Mouse (Mus musculus): ENCODE measurements around the gene P2ry1.

Gene P2ry1

GRCm38 (mm10) chr3:61002587-61003501 is at the start of gene P2ry1:
Gene P2ry1, plus strand, starts transcription at chr3:61002795.
- peak; percentile 83 for DNase-seq (ENCODE audit: low read depth)

DNA sequence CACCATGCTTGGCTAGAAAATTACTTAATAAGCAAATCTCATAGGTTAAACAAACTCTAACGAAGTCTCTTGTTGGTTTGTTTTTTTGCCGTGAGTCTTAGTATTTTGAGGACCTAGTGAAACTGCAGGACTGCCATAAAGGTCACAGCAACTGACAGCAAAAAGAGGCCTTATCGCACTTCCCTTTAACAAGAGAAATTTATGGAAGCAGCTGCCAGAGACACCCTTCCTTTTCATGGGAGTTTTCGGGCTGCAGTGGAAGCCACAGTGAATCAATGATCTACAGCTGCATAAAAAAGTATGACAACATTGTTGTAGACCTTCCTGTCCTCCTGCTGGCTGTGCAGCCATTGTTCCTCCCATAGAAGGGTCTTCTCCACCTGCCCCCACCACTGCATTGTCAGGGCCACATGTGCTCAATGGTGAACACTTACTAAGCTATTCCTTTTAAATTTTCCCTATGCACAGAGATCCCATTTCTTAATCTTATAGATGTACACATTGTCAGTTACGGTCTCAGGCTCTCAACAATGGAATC is 49.3 kb upstream of the P2ry1 start:
- peak; percentile 5 for DNase-seq (ENCODE audit: low read depth)

DNA sequence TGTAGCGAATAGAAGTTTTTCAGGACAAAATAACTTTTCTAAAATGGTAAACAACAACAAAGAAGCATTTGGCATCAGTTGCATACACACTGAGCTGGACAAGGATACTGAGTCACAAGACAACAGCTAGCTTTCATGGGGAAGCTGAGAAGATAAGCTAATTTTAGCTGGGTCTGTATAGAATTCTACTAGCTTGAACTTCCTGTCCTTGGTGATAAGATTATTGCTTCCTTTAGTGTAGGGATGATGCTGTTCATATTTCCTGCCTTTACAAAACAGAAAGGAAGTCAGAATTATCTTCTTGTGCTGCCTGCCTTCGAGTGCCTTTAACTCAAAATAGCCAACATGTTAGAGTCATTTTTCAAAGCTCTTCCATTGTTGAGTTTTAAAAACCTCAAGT is 48.5 kb upstream of the P2ry1 start:
- peak; percentile 63 for DNase-seq (ENCODE audit: low read depth)

- DNase-seq (ENCODE audit: low read depth): no peak
These were observed 43.8 kb upstream of the P2ry1 start for GRCm38 (mm10) chr3:60958769-60959168.

- peak; percentile 72 for DNase-seq (ENCODE audit: low read depth)
These were observed 37.5 kb upstream of the P2ry1 start for GRCm38 (mm10) chr3:60965137-60965536.

GRCm38 (mm10) chr3:60974944-60975343 is 27.7 kb upstream of the P2ry1 start:
- DNase-seq (ENCODE audit: low read depth): peak; percentile 29

DNA sequence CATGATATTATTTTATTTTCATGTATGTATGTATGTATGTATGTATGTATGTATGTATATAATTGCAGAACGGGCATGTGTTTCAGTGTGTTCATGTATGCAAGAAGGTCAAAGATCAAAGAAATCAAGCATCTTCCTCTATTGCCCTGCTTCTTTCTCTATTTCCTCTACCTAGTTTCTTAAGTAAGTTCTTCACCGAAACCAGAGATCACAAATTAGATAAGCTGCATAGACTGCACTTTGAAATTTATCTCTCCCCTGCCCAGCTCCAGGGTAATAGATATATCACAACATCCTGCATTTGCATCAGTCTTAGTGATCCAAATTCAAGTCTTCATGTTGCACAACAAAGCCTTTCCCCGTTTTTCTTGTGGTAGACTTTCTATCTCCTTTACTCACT is 20.5 kb upstream of the P2ry1 start:
- peak; percentile 22 for DNase-seq (ENCODE audit: low read depth)

GRCm38 (mm10) chr3:60998064-60998463 is 4.5 kb upstream of the P2ry1 start:
- DNase-seq (ENCODE audit: low read depth): no peak

- peak; percentile 23 for DNase-seq (ENCODE audit: low read depth)
These were observed 2.9 kb upstream of the P2ry1 start for GRCm38 (mm10) chr3:60999715-61000114.

DNA sequence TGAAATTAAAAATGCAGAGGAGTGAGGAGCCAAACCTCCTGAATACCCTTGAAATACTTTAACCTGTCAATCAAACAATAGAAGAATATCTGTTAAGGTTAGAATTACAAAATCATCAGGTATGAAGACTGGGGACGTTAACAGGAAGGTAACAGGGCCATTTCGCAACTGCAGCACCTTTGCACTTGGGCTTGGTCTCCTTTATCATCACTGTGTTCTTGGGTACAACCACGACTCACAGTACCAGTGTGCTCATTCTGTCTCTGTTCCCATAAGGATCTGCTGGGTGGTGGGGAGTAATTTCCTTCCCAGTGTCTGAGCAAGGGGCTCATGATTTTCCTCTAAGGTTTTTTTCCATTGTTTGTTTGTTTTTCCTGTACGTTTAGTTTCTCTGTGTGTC is 1.8 kb upstream of the P2ry1 start:
- DNase-seq (ENCODE audit: low read depth): no peak

DNA sequence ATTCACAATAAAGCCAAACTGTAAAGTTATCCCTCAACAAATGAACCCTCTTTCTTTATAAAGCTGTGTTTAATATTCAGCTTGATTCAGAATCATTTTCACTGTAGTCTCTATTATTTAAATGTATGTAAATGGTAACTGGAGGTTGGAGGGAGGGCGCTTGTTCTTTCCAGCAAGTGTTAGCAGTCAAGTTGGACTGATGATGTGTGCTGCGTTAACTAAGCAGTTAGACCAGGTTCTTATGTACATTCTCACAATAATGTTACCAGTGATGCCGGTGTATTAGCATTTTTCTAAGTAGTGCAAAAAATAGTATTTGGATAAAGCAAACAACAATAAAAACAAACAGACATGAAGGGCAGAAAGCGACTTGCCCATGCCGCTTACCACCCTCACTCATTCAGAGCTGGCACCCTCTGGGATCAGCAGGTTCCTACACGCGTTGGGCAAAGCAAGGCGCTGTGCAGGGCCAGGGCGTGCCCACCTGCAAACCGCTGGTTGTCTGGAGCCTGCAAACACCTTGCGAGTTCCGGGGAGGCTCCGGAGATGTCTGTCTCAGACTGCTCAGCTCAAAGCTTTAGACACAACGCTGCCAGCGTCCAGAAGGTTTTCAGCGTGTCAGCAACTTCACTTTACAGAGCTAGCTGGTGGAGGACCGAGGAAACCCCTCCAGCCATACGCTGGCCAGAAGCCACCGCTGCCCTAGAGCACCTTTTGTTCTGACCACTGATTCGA is 576 bp upstream of the P2ry1 start:
- DNase-seq (ENCODE audit: low read depth): no peak

DNA sequence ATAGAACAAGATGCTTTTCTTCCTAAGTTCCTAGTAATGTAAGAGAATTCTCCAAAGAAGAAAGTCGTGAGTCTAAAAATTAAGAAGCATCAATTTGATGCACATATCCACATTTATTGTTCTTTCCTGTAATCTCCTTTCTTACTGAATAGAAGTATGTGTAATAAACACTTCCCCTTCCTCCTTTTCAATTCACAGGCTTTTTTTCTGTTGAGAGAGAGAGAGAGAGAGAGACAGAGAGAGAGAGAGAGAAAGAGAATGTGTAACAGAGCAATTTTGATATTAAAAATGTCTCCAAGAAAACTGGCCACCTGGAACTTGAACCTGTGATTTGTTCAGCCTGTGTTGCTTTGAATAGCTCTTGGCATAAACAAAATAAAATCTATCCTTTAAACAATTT is 2.0 kb downstream of the P2ry1 start:
- no peak for DNase-seq (ENCODE audit: low read depth)

DNA sequence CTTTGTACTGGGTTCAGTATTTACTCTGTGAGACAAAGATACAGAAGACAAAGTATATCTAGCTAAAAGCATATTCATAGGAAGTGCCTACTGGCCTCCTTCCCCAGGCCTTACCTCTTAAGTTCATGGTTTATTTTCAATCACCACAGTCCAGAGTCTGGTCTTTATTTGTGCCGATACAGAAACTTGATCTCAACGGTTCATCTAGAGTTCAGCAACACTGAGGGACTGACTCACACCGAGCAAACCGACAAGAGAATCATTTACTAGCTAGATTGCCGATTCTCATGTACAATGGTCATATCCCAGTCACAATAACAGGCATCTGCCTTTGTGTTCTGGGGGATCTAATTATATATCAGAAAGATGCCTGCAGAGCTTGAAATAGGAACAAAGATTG is 9.1 kb downstream of the P2ry1 start:
- no peak for DNase-seq (ENCODE audit: low read depth)

GRCm38 (mm10) chr3:61012550-61012949 is 10.0 kb downstream of the P2ry1 start:
- DNase-seq (ENCODE audit: low read depth): no peak

- peak; percentile 65 for DNase-seq (ENCODE audit: low read depth)
These were observed 14.1 kb downstream of the P2ry1 start for GRCm38 (mm10) chr3:61016733-61017132.

GRCm38 (mm10) chr3:61032100-61032499 is 29.5 kb downstream of the P2ry1 start:
- peak; percentile 21 for DNase-seq (ENCODE audit: low read depth)

DNA sequence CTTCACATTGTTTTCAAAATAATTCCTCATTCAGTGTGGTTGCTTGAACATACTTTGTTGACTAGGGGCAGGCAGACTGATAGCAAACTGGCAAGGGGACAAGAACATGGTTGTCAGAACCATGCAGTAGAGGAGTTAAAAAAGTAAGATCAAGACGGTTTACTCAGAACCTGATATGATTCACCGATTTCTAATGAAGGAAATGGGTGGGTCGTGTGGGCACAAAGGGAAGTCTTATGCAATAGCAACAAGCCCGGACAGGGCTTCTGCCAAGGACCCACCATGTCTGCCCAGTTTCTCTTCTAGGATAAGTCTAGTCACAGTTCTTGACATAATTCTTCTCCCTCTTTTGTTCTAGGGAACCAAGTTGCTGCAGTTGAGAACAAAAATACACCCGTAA is 33.0 kb downstream of the P2ry1 start:
- peak; percentile 95 for DNase-seq (ENCODE audit: low read depth)

DNA sequence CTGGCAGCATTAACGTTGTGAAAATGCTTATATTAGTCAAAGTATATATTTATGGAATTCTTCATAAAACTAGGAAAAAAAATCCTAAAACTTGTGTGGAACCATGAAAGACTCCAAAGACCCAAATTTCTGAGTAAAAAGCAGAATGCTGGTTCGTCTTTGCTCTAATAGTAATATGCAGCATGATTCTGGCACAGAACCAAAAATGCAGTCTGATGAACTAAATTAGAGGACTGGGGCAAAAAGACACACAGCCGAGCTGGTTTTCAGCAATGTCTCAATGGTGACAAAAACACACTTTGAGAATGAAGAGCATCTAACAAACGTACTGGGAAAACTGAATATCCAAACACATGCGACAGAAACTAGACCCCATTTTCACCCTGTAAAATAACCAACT is 37.3 kb downstream of the P2ry1 start:
- no peak for DNase-seq (ENCODE audit: low read depth)

DNA sequence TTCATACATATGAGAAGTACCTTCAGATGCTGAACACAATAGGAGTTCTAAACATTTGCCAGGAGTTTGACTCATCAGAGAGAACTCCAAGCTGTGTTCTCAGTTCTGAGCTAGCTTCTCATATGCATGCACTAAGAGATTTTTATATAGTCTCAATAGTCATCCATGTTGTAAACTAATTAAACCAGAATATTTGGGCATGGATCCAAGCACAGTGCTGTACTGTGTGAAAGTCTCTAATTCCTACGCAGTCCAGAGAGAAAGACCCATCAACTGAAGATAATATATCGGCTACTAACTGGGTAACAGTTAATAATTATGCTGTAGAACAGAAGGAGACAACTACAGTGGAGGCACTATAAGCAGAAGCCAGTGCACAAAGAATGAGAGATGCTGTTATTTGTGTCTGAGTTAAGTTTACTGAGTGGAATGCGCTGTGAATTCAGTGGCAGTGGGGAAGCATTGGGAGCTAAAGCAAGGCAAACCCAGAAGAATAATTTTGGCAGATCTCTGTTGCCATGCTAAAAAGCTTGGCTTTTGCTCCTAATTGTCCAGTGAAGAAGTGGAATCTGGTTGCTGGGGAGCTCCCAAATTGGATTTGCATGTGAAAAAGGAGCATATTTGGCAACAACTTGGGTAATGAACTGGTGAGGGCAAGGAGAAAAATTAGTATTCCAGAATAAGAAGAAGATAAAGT is 47.5 kb downstream of the P2ry1 start:
- no peak for DNase-seq (ENCODE audit: low read depth)
